Mouse (Mus musculus) forebrain, embryonic 10.5 days (tissue): ENCODE data around the gene Cecr2. TPM values are rescaled to one million over a fixed set of nuclear protein-coding genes. Genes with fewer than 3 reads are reported as not detected.

Experiments
- DNase-seq: peaks from one replicate; pipeline ENCODE4 v3.0.0-alpha.2; 2017; ENCODE audit warnings: low spot score; ENCODE audit errors: extremely low spot score
- H3K27ac ChIP-seq: fragments of 300-500 bp; sonication (generic); 2 replicates; pipeline ENCODE4 v1.5.1; 2016; ENCODE audit warnings: mild to moderate bottlenecking
- H3K27me3 ChIP-seq: fragments of 300-500 bp; sonication (generic); 2 replicates; pipeline ENCODE4 v1.6.1; 2016; ENCODE audit warnings: mild to moderate bottlenecking; ENCODE audit not compliant: poor library complexity, severe bottlenecking
- H3K36me3 ChIP-seq: fragments of 300-500 bp; sonication (generic); replicated peaks from 2 replicates; pipeline ENCODE4 v1.6.1; 2016; ENCODE audit warnings: mild to moderate bottlenecking, moderate library complexity
- H3K4me1 ChIP-seq: fragments of 300-500 bp; sonication (generic); 2 replicates; pipeline ENCODE4 v1.6.1; 2016
- H3K4me3 ChIP-seq: fragments of 300-500 bp; sonication (generic); 2 replicates; pipeline ENCODE4 v1.5.1; 2016; ENCODE audit warnings: mild to moderate bottlenecking, moderate library complexity
- H3K9me3 ChIP-seq: fragments of 300-500 bp; sonication (generic); 2 replicates; pipeline ENCODE4 v1.6.1; 2016; ENCODE audit warnings: mild to moderate bottlenecking, moderate library complexity
- WGBS: fragments of 180-500 bp; shearing (Covaris S2); methylation state at CpG from one replicate; pipeline ENCODE4 v1.1.7; 2016; 5-methylcytosine and 5-hydroxymethylcytosine counted together
- polyA plus RNA-seq: library from polyadenylated mRNA; unstranded; fragments of >200 nt; fragmentation: Nextera tagmentation; extraction: Ambion mirVana; gene quantifications from 2 replicates; pipeline ENCODE4 v1.2.1, GENCODE M21; 2016

Gene Cecr2
- polyA plus RNA-seq, 1 experiment from 2014 or later: 13.0 TPM

DNA sequence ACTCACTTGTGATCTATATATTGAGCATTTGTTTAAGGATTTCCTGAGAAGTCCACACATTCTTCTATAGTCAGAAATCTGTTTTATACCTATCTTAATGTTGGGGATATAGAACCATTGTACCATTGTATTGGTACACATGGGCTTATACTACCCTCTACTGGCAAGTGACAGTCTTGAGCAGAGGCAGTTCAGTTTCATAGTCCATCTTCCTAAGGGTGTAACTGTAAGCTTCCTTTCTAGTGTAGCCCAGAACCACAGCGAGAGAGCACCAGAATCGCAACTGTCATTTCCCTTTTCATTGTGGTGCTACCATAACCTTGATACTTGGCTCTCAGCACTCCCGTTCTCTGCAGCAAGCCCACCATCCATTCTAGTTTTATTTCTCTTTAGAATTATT is 70.4 kb downstream of the Cecr2 start:
- DNase-seq: no peak
- Histone ChIP-seq H3K4me1 (no peaks in the 10 kb centered on the region), H3K27me3 (no peaks in the 10 kb centered on the region), H3K36me3 (peaks cover 57% of the 10 kb centered on the region), H3K9me3 (no peaks in the 10 kb centered on the region), H3K4me3 (no peak overlapping the region), H3K27ac (no peak overlapping the region)
- 91% methylated on average over 3 of the region's 3 CpGs for WGBS

DNA sequence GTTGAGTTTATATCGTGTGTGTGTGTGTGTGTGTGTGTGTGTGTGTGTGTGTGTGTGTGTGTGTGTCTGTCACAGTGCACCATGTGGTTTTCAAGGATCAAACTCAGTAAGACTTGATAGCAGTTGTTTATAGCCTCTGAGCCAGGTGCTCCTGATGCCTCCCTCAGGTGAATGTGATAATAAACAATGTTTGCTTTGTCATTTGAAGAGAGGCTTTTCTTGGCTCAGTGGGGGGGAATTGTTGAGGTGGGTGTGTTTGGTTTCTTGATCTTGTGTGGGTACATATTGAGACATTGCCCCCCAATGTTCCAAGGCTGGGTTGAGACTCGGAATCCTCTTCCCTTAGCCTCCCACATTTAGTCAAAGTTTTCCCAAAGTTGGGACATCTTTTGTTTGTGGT is 77.0 kb downstream of the Cecr2 start:
- WGBS: 82% methylated on average over 2 of the region's 2 CpGs
- no peak overlapping the region for H3K4me3 ChIP-seq
- no peak overlapping the region for H3K27ac ChIP-seq
- H3K4me1 ChIP-seq: no peaks in the 10 kb centered on the region
- no peak for DNase-seq
- peaks cover 37% of the 10 kb centered on the region for H3K36me3 ChIP-seq
- H3K27me3 ChIP-seq: no peaks in the 10 kb centered on the region
- H3K9me3 ChIP-seq: no peaks in the 10 kb centered on the region

DNA sequence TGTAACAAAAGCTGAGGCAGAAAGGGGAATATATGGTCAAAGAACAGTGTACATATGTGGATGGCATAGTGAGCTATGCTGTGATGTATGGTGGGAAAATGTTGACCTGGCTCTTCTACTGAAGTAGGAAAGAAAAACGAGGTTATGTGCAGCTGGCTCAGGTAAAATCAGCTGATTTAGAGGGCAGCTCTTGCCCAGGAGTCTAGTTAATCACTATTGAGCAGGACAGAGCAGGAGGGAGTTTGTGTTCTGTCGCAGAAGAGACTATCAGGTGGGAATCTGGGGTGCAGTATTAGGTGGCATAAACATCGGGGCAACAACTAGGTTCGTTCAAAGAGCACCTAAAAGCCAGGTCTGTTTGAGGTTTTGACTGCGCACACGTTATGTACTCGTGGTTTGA is 78.1 kb downstream of the Cecr2 start:
- Histone ChIP-seq H3K9me3 (no peaks in the 10 kb centered on the region), H3K36me3 (peaks cover 38% of the 10 kb centered on the region), H3K27ac (no peak overlapping the region), H3K4me1 (no peaks in the 10 kb centered on the region), H3K27me3 (no peaks in the 10 kb centered on the region), H3K4me3 (no peak overlapping the region)
- no peak for DNase-seq
- 90% methylated on average over 7 of the region's 7 CpGs for WGBS

DNA sequence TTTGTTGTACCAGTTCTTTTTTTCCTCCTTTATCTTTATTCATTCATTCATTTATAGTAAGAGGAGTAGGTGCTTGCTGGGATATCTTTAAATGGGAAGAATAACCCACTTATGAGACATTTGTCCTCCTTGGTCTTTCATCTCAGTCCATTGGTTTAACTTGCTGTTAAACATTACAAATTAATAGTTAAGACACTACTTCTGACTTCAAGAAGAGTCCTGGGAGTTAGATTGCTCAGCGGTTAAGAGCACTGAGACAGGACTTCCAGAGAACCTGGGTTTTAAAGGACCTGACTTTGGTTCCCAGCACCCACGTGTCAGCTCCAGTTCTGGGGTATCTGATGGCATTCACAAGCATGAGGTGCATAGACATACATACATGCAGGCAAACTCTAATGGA is 80.2 kb downstream of the Cecr2 start:
- peaks cover 53% of the 10 kb centered on the region for H3K36me3 ChIP-seq
- 88% methylated on average over 2 of the region's 2 CpGs for WGBS
- H3K9me3 ChIP-seq: no peaks in the 10 kb centered on the region

DNA sequence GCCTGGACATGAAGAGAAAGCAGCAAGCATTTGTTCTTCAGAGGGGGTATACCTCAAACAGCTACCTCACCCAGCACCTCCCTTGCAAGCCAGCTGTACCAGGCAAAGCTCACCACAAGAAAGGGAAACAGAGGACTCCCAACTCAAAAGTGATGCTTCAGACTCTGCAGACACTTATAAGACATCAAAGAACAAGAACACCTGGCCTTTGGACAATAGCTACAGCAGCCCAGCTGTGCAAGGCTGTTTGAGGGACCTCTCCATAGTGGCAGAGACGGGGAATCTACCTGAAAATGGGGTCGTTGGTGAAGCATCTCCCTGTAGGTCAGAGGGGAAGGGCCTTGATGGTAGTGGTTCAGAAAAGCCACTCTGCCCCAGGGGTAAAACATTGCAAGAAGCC is 95.0 kb downstream of the Cecr2 start:
- DNase-seq: no peak
- no peaks in the 10 kb centered on the region for H3K9me3 ChIP-seq
- peaks cover 100% of the 10 kb centered on the region for H3K36me3 ChIP-seq
- no peak overlapping the region for H3K4me3 ChIP-seq
- 87% methylated on average over 2 of the region's 2 CpGs for WGBS
- no peak overlapping the region for H3K27ac ChIP-seq
- H3K4me1 ChIP-seq: no peaks in the 10 kb centered on the region
- no peaks in the 10 kb centered on the region for H3K27me3 ChIP-seq

More for the DNA sequence above, 80.2 kb downstream of the Cecr2 start:
- H3K4me1 ChIP-seq: no peaks in the 10 kb centered on the region
- H3K4me3 ChIP-seq: no peak overlapping the region
- H3K27me3 ChIP-seq: no peaks in the 10 kb centered on the region
- no peak for DNase-seq
- H3K27ac ChIP-seq: no peak overlapping the region

DNA sequence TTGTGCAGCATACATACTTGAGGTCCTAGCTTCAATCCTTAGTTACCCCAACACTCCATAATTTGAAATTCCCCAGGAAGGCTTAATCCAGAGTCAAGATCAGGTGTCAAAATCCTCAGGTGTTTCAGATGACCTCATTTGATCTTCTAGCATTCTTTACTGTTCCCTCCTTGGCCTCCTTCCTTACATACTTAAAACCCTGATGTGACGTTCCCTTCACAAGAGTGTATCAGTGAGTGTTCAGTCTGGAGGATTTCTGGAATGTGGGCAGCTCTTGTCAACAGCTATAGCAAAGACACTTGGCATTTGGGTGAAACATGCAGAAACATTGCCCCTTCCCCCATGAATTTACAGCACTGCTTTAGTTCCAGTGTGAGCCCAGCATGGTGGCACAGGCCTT is 103.8 kb downstream of the Cecr2 start:
- Histone ChIP-seq H3K27me3 (no peaks in the 10 kb centered on the region), H3K9me3 (no peaks in the 10 kb centered on the region), H3K27ac (no peak overlapping the region), H3K36me3 (peaks cover 62% of the 10 kb centered on the region), H3K4me1 (peaks cover 20% of the 10 kb centered on the region), H3K4me3 (no peak overlapping the region)
- WGBS: 87% methylated on average over 1 of the region's 1 CpGs
- DNase-seq: no peak

DNA sequence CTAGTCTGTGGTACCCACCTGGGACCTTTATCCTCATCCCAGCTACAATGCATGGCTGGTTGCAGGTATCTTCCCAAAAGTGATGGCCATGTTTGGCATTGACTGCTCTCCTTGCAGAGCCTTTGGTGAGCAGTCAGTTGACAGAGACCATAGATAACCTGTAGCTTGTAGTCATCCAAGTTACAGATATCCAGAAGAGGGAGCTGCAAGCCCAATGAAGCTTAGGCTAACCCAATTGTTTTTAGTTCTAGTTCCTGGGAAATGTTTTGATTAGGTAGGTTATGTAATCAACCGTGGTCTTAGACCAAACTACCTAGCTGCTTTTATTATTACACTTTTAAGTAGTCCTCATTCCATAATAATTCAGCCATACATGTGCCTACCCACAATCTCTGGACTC is 105.2 kb downstream of the Cecr2 start:
- Histone ChIP-seq H3K4me1 (peaks cover 20% of the 10 kb centered on the region), H3K27me3 (no peaks in the 10 kb centered on the region), H3K36me3 (peaks cover 54% of the 10 kb centered on the region), H3K4me3 (no peak overlapping the region), H3K9me3 (no peaks in the 10 kb centered on the region), H3K27ac (no peak overlapping the region)
- no peak for DNase-seq
- 78% methylated on average over 1 of the region's 1 CpGs for WGBS

DNA sequence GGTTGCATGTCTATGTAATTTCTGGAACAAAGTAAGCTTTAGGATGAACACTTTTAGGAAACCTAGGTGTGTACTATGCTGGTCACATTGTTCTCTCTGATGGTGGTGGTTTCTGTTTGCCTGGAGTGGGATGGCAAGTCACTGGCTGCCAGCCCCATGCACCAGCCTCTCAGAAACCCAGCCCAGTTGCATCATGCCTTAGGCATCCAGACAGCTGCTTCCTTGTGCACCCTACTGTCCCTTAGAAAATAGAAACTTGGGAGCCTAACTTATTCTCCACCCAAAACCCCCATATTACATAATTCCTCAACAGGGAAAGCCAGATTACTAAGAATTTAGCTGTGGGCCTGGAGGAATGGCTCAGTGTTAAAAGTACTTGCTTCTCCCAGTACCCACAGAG is 105.9 kb downstream of the Cecr2 start:
- Histone ChIP-seq H3K4me1 (peaks cover 20% of the 10 kb centered on the region), H3K4me3 (no peak overlapping the region), H3K9me3 (no peaks in the 10 kb centered on the region), H3K27ac (no peak overlapping the region), H3K27me3 (no peaks in the 10 kb centered on the region), H3K36me3 (peaks cover 50% of the 10 kb centered on the region)
- DNase-seq: no peak

DNA sequence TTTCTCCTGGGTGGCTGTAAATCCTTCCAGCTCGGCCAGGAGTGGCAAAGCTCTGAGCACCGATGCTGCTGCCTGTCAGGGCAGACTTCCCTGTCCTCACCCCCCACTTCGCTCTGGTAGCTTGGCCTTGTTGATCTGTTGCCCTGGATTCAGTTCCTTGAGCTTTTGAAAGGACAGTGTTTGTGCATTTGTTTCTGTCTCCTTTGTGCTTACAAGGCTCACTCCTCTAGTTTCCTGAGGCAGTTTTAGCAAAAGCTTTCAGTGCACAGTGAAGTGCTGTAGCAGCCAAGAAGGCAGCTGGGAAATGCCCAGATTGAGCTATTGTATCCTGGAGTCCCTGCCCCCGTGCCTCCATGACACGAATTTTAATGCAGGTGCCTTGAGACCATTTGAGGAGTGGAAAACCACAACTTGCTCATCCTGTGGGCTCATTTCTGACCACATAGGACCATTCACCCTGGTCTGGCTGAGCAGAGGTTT is 107.0 kb downstream of the Cecr2 start, which contains the start of gene Slc25a18:
Slc25a18 (plus strand) TSS at position 430 of the 480 bp plus-strand sequence.
- Histone ChIP-seq H3K27me3 (no peaks in the 10 kb centered on the region), H3K4me1 (peaks cover 20% of the 10 kb centered on the region), H3K27ac (peak within 1 kb of the TSS; percentile 71), H3K4me3 (no peak within 1 kb of the TSS), H3K36me3 (peaks cover 42% of the 10 kb centered on the region), H3K9me3 (no peaks in the 10 kb centered on the region)
- 72% methylated on average over 5 of the region's 5 CpGs for WGBS
- no peak for DNase-seq

DNA sequence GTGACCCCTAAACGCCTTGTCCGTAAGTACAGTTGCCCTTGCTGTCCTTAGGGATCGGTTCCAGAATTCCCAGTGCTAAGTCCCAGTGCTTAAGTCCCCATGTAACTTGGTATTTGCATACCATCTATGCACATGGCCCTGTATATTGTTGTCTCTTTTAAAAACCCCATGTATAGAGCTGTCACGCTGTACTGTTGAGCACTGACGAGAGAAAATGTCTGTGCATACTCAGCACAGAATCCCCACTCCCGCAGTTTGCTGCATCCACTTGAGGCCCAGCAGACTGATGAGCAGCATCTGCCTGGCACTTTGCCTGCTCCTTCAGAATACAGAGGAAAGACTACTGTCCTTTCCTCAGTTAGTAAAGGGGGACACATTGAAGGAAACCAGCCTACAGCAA is 107.6 kb downstream of the Cecr2 start:
- peaks cover 37% of the 10 kb centered on the region for H3K36me3 ChIP-seq
- H3K27ac ChIP-seq: peak overlapping the region; percentile 71; the same call in 1 of the 2 replicates
- no peak overlapping the region for H3K4me3 ChIP-seq
- H3K4me1 ChIP-seq: peaks cover 20% of the 10 kb centered on the region
- H3K9me3 ChIP-seq: no peaks in the 10 kb centered on the region
- 91% methylated on average over 6 of the region's 6 CpGs for WGBS
- H3K27me3 ChIP-seq: no peaks in the 10 kb centered on the region
- no peak for DNase-seq

DNA sequence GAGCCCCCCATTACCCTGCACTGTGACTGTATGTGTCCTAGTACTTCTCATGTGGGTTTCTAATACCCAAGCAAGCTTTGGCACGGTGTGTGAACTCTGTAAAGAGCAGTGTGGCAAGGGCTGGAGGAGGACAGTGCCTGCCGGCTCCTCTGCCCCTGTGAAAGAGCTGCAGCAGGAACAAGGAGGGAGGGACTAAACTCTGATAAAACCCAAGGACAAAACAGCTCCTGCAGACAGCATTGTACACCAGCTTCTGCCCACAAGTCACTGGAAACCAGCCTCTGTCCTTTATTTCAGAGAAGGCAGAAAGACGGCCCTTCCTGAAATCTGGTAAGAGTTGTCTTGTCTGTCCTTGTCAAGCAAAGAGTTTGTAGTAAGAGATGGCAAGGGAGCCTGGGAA is 110.1 kb downstream of the Cecr2 start:
- no peak for DNase-seq
- WGBS: 90% methylated on average over 3 of the region's 3 CpGs
- no peak overlapping the region for H3K27ac ChIP-seq

DNA sequence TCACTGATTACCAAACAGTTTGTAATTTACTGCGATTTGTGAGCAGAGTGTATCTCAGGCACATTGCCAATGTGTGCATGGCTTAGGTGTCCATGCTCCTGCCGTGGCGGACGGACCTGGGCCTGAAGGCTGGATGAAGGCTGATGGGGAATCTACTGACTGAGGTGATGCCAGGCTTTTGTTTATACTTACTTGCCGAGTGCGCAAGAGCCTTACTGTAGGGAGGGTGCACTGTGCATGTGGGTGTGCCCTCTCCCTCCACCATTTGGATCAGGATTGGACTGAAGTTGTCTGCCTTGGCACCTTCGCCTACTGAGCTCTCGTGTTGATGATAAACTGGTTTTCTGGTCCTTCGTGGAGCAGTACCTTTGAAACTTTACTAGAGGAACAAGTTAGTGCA is 111.4 kb downstream of the Cecr2 start:
- WGBS: 91% methylated on average over 9 of the region's 9 CpGs
- no peak overlapping the region for H3K27ac ChIP-seq
- no peak for DNase-seq

More for the DNA sequence above, 110.1 kb downstream of the Cecr2 start:
- peaks cover 15% of the 10 kb centered on the region for H3K36me3 ChIP-seq
- no peaks in the 10 kb centered on the region for H3K27me3 ChIP-seq
- no peaks in the 10 kb centered on the region for H3K9me3 ChIP-seq
- no peak overlapping the region for H3K4me3 ChIP-seq
- H3K4me1 ChIP-seq: peaks cover 20% of the 10 kb centered on the region

DNA sequence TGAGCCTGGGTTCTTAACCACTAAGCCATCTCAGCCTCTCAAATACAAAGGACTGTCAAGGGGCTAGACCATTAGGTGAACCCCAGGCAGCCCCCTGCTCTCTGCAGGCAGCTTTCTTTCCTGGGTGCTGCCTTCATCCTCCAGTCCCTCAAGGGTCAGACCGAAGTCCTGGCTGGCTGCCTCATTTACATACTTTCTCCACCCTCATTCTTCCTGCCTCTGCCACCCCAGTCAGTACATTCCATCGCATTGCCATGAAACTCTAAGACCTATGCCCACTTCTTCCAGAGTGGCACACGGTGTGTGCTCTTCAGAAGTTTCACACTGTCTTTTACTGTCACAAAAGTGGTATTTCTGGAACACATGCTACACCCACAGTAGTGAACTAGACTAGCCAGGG is 112.1 kb downstream of the Cecr2 start:
- Histone ChIP-seq H3K4me1 (peaks cover 8% of the 10 kb centered on the region), H3K4me3 (no peak overlapping the region), H3K36me3 (peaks cover 9% of the 10 kb centered on the region), H3K27me3 (no peaks in the 10 kb centered on the region), H3K9me3 (no peaks in the 10 kb centered on the region), H3K27ac (no peak overlapping the region)
- no peak for DNase-seq
- WGBS: 71% methylated on average over 3 of the region's 3 CpGs

More for the DNA sequence above, 111.4 kb downstream of the Cecr2 start:
- Histone ChIP-seq H3K27me3 (no peaks in the 10 kb centered on the region), H3K4me1 (peaks cover 15% of the 10 kb centered on the region), H3K9me3 (no peaks in the 10 kb centered on the region), H3K36me3 (peaks cover 9% of the 10 kb centered on the region), H3K4me3 (no peak overlapping the region)

DNA sequence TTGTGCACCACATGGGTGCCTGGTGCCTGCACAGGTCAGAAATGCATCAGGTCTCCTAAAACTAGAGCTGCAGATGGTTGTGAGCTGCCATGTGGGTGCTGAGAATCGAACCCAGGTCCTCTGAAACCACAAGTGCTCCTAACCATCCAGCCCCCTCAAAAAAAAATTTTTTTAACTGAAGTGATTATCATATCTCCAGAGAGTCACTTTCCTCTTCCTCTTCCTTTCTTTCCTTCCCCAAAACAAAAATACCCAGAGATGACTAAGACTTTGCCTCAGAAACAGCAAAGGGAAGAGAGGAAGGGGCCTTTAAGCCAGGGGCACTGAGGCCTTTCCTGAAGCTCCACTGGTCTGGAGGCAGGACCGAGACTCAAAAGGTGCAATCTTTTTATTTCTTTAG is 116.8 kb downstream of the Cecr2 start:
- no peak overlapping the region for H3K27ac ChIP-seq
- no peaks in the 10 kb centered on the region for H3K36me3 ChIP-seq
- no peaks in the 10 kb centered on the region for H3K27me3 ChIP-seq
- no peak for DNase-seq
- H3K4me3 ChIP-seq: no peak overlapping the region
- WGBS: 88% methylated on average over 2 of the region's 2 CpGs
- no peaks in the 10 kb centered on the region for H3K9me3 ChIP-seq
- peaks cover 8% of the 10 kb centered on the region for H3K4me1 ChIP-seq
